Mouse (Mus musculus) neural tube, embryonic 13.5 days (tissue): Measurements from ENCODE around the gene Pabpn1l. TPM values are rescaled to one million over a fixed set of nuclear protein-coding genes. Genes with fewer than 3 reads are reported as not detected.

Source experiments
- ATAC-seq: fragments of 200-750 bp; cut with Nextera tagmentation; 2 replicates; pipeline ENCODE4 v1.8.0; 2017; ENCODE audit warnings: low read depth, mild to moderate bottlenecking, moderate TSS enrichment, moderate library complexity
- H3K27ac ChIP-seq: fragments of 300-500 bp; sonication (generic); replicated peaks from 2 replicates; pipeline ENCODE4 v1.5.1; 2015; ENCODE audit warnings: moderate library complexity, mild to moderate bottlenecking, inconsistent platforms
- H3K27me3 ChIP-seq: fragments of 300-500 bp; sonication (generic); 2 replicates; pipeline ENCODE4 v1.6.1; 2015; ENCODE audit warnings: mild to moderate bottlenecking, inconsistent platforms
- H3K36me3 ChIP-seq: fragments of 300-500 bp; sonication (generic); 2 replicates; pipeline ENCODE4 v1.6.1; 2015; ENCODE audit warnings: mild to moderate bottlenecking, inconsistent platforms
- H3K4me1 ChIP-seq: fragments of 300-500 bp; sonication (generic); replicated peaks from 2 replicates; pipeline ENCODE4 v1.6.1; 2015; ENCODE audit warnings: inconsistent platforms
- H3K4me2 ChIP-seq: fragments of 300-500 bp; sonication (generic); 2 replicates; pipeline ENCODE4 v1.6.1; 2015; ENCODE audit warnings: inconsistent platforms, mild to moderate bottlenecking, moderate library complexity
- H3K4me3 ChIP-seq: fragments of 300-500 bp; sonication (generic); 2 replicates; pipeline ENCODE4 v1.5.1; 2015; ENCODE audit warnings: mild to moderate bottlenecking, inconsistent platforms
- H3K9ac ChIP-seq: fragments of 300-500 bp; sonication (generic); 2 replicates; pipeline ENCODE4 v1.6.1; 2015; ENCODE audit warnings: moderate library complexity, mild to moderate bottlenecking, inconsistent platforms
- H3K9me3 ChIP-seq: fragments of 300-500 bp; sonication (generic); 2 replicates; pipeline ENCODE4 v1.6.1; 2016; ENCODE audit warnings: inconsistent platforms
- WGBS: fragments of 180-500 bp; shearing (Covaris S2); methylation state at CpG from one replicate; pipeline ENCODE4 v1.1.7; 2015; 5-methylcytosine and 5-hydroxymethylcytosine counted together
- polyA plus RNA-seq: library from polyadenylated mRNA; unstranded; fragments of >200 nt; fragmentation: Nextera tagmentation; extraction: Ambion mirVana; gene quantifications from 2 replicates; pipeline ENCODE4 v1.2.1, GENCODE M21; 2015

Pabpn1l gene
- polyA plus RNA-seq, result not detected in 2 replicates

DNA sequence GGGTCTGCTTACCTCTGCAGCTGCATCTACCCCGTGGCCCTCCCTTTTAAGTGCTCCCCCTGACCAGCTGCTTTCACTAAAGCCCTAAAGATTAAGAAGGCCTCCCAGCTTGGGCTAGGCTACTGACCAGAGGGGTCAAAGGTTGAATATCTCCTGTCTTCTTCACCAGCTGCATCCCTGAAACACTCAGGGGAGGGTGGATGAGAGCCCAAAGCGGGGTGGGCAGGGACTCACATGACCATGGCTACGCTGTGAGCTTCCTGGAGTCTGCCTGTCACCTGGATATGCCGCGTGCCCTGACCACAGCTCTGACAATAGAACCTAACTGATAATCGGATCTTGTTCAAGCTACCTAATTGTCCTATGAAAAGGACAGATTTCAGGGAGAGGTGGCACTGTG lies at the start of gene Pabpn1l:
TSS of gene Pabpn1l (minus strand) at position 13 of the 400 bp plus-strand sequence.
- no peak within 1 kb of the TSS for H3K27ac ChIP-seq
- no peaks in the 10 kb centered on the region for H3K9me3 ChIP-seq
- ATAC-seq, result no peak
- no peak within 1 kb of the TSS for H3K4me3 ChIP-seq
- 79% methylated on average over 6 of the region's 6 CpGs for WGBS
- no peak within 1 kb of the TSS for H3K9ac ChIP-seq
- no peak within 1 kb of the TSS for H3K4me2 ChIP-seq
- H3K4me1 ChIP-seq, result peaks cover 24% of the 10 kb centered on the region
- 0 out of 2 replicates have a peak, but pooled peaks cover under 1% of the 10 kb centered on the region for H3K36me3 ChIP-seq
- no peaks in the 10 kb centered on the region for H3K27me3 ChIP-seq

DNA sequence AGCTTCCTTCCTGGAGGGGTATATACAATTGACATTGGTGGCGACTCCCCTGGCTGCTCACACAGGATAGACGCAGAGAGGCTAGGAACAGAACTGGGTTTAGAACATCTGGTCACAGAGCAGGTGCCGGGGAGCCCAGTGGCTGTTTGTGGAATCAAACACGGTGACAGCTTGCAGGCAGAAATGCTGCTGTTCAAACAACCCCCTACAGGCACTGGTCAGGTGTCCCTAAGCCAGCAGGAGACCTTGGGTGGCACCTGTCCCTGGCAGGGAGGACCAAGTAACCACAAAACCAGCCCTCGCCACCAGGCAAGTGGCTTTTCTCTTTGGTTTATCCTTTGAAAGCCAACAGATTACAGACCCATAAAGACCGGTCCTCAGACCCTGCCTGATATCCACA lies 49.4 kb upstream of the Pabpn1l start:
- Histone ChIP-seq H3K27me3 (0 out of 2 replicates have a peak, but pooled peaks cover 7% of the 10 kb centered on the region), H3K9ac (no peak overlapping the region), H3K4me3 (no peak overlapping the region), H3K9me3 (no peaks in the 10 kb centered on the region), H3K4me1 (peaks cover 97% of the 10 kb centered on the region), H3K4me2 (peak overlapping the region; percentile 76), H3K36me3 (peaks cover 13% of the 10 kb centered on the region), H3K27ac (no peak overlapping the region)
- 67% methylated on average over 6 of the region's 6 CpGs for WGBS
- no peak for ATAC-seq

DNA sequence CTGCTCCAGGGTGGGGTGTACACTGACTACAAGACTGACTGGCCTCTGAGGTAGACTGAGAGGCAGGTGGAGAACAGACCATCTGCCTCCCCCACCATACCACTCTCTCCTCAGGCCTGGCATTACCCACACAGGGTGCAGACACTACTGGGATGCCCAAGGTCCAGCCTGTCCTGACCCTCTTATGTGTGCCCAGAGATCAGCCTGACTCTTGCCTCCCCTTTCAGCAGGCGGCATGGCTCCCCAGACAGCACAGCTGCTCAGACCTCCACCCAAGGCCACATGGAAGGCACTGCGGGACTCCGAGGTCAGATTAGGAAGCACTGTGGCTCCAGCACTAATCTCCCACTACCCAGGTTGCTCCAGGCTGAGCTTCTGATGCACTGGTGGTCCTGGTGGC lies 48.2 kb upstream of the Pabpn1l start:
- Histone ChIP-seq H3K9ac (peak overlapping the region; percentile 45), H3K4me3 (no peak overlapping the region), H3K9me3 (no peaks in the 10 kb centered on the region), H3K27ac (no peak overlapping the region), H3K4me1 (peaks cover 97% of the 10 kb centered on the region), H3K36me3 (peaks cover 13% of the 10 kb centered on the region), H3K4me2 (0 out of 2 replicates have a peak overlapping the region, but pooled peaks have one; percentile 18), H3K27me3 (0 out of 2 replicates have a peak, but pooled peaks cover 7% of the 10 kb centered on the region)
- 79% methylated on average over 3 of the region's 3 CpGs for WGBS
- no peak for ATAC-seq

DNA sequence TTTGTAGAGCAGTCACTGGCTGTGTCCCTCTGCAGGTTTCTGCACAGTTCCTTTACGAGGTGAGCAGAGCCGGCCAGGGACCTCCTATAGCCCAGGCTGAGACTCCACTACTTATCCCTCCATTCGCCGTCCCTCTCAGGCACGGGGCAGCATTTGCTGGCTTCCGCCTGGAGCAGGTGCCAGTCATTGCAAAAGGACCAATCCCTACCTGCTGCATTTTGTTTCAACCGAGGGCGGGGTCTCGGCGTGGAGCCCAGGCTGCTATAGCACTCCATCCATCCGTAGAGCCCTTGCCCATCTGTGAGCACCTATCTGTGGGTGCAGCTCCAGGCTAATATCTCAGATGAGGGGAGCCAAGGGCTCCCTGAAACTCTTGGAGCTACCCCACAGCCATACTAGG lies 47.5 kb upstream of the Pabpn1l start:
- 0 out of 2 replicates have a peak, but pooled peaks cover 7% of the 10 kb centered on the region for H3K27me3 ChIP-seq
- peak overlapping the region; percentile 6 for H3K4me2 ChIP-seq
- H3K9me3 ChIP-seq, result no peaks in the 10 kb centered on the region
- peaks cover 97% of the 10 kb centered on the region for H3K4me1 ChIP-seq
- no peak overlapping the region for H3K27ac ChIP-seq
- 17% methylated on average over 11 of the region's 11 CpGs for WGBS
- H3K36me3 ChIP-seq, result peaks cover 13% of the 10 kb centered on the region
- no peak for ATAC-seq
- peak overlapping the region; percentile 45; the same call in 1 of the 2 replicates for H3K9ac ChIP-seq
- H3K4me3 ChIP-seq, result no peak overlapping the region

DNA sequence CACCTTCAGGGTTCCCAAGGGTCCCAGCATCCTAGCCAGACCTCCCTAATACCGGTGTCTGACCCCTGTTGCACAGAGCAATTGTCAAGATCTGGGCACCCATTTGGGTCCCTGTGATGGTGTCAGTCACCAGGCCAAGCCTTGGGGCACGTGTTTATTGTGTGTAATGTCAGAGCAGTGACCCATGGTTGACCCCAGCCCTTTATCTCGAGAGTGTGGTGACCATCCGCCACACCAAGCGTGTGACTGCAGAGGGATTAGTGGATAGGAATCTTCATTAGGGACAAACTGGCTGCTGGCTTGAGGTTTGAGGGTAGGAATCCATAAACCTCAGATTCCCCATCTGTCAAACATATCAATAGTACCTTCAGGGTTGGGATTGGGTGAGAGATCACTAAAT lies 46.8 kb upstream of the Pabpn1l start:
- 16% methylated on average over 5 of the region's 5 CpGs for WGBS
- ATAC-seq, result no peak
- Histone ChIP-seq H3K27me3 (0 out of 2 replicates have a peak, but pooled peaks cover 7% of the 10 kb centered on the region), H3K4me2 (no peak overlapping the region), H3K36me3 (peaks cover 13% of the 10 kb centered on the region), H3K4me1 (peaks cover 97% of the 10 kb centered on the region), H3K4me3 (no peak overlapping the region), H3K9me3 (no peaks in the 10 kb centered on the region), H3K9ac (no peak overlapping the region), H3K27ac (no peak overlapping the region)

DNA sequence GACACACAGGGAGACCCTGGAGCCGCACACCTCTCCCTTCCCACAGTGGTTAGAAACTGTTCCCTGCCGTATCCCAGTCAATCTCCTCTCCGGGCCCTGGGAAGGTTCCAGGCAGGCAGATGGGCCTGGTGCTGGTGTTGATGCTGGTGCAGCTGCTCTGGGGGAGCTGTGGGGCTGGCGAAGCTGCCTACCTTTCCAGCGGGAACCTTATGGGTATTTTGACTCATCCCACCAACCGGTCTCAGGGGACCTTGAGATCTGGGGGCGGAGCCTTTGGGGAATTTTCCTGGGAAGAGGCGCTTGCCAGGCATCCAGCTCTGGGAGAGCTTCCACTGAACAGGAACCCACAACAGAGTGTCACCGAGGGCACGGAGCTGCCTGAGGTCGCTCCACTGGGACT lies 45.3 kb upstream of the Pabpn1l start:
- 0 out of 2 replicates have a peak, but pooled peaks cover 4% of the 10 kb centered on the region for H3K27me3 ChIP-seq
- no peak overlapping the region for H3K4me3 ChIP-seq
- 68% methylated on average over 11 of the region's 11 CpGs for WGBS
- 0 out of 2 replicates have a peak overlapping the region, but pooled peaks have one; percentile 6 for H3K27ac ChIP-seq
- H3K36me3 ChIP-seq, result peaks cover 4% of the 10 kb centered on the region; the same call in 1 of the 2 replicates
- H3K9ac ChIP-seq, result no peak overlapping the region
- H3K9me3 ChIP-seq, result no peaks in the 10 kb centered on the region
- H3K4me2 ChIP-seq, result no peak overlapping the region
- no peak for ATAC-seq
- peaks cover 97% of the 10 kb centered on the region for H3K4me1 ChIP-seq

DNA sequence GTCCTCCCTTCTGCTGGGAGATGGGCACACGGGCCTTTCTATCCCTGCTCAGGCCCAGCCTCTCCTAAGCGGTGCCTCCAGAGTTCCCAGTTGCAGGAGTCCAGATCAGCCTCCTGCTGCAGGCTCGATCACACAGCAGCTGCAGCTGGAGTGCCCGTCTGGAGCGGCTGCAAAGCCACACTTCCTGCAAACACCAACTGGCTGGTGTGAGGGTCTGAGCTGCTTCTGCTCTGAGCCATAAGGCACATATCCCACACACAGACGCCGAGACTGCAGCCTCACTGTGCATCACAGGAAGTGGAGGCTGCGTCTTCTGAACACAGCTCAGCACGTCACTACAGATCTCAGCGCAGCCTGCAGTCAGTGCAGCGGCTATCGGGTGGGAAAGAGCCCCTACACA lies 44.3 kb upstream of the Pabpn1l start:
- ATAC-seq, result no peak
- WGBS, result 60% methylated on average over 12 of the region's 12 CpGs
- Histone ChIP-seq H3K27ac (peak overlapping the region; percentile 79), H3K4me1 (peaks cover 96% of the 10 kb centered on the region), H3K9me3 (no peaks in the 10 kb centered on the region), H3K27me3 (no peaks in the 10 kb centered on the region), H3K4me2 (peak overlapping the region; percentile 37), H3K9ac (peak overlapping the region; percentile 44), H3K4me3 (no peak overlapping the region), H3K36me3 (peaks cover 2% of the 10 kb centered on the region; the same call in 1 of the 2 replicates)

DNA sequence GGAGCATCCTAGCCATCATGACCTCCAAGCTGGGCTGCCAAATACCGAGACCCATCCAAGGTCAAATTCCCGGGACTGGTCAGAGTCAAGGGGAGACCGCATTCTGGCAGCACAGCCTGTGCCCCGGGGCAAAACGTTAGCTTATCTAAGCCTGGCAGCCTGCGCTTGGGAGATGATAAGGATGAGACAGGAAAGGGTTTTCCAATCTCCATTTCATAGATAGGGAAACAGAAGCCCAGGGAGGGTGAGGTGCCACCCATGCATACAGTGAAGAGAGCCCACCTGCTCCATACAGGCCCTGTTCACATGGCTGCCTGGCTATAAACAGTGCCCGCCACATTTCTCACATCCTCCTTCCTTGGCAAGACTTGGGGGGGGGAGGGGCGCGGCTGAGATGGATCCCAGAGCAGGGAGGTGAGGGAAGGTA lies 43.8 kb upstream of the Pabpn1l start:
- Histone ChIP-seq H3K4me1 (peaks cover 96% of the 10 kb centered on the region), H3K27ac (peak overlapping the region; percentile 79), H3K9ac (peak overlapping the region; percentile 44), H3K4me2 (peak overlapping the region; percentile 37), H3K36me3 (peaks cover 2% of the 10 kb centered on the region; the same call in 1 of the 2 replicates), H3K27me3 (no peaks in the 10 kb centered on the region), H3K9me3 (no peaks in the 10 kb centered on the region), H3K4me3 (no peak overlapping the region)
- 51% methylated on average over 9 of the region's 9 CpGs for WGBS
- no peak for ATAC-seq

DNA sequence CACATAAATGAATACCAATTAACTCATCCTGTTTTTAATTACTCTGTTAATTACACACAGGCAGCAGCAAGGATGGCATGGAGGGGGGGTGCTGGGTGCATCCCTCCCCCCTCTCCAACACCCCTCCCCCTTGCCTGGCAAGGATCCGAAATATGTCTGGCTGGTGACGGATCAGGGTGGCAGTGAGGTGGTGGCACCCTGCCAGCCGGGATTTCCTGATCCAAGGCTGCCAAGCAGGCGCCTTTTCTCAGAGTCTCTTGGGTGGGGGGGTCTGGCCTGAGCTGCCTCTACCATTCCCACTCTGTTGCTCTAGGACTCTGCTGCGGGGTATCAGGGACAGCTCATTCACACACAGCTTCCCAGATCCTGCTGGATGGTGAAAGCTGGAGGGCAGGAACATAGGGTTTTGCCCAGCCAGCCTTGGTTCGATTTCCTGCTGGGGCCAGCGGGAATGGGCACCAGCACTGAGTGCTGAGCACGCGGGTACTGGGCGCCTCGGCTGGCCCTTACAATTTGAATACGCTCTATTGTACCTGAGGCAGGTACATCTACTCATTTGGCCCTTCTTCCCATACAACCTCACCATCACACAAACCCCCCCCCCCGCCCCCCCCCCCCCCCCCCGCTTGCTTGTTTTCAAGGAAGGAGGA lies 43.3 kb upstream of the Pabpn1l start:
- Histone ChIP-seq H3K4me1 (peaks cover 96% of the 10 kb centered on the region), H3K36me3 (no peaks in the 10 kb centered on the region; the same call in 1 of the 2 replicates), H3K9me3 (no peaks in the 10 kb centered on the region), H3K4me2 (peak overlapping the region; percentile 37), H3K9ac (peak overlapping the region; percentile 47), H3K27me3 (no peaks in the 10 kb centered on the region), H3K4me3 (0 out of 2 replicates have a peak overlapping the region, but pooled peaks have one; percentile 10), H3K27ac (peak overlapping the region; percentile 79)
- ATAC-seq, result peak; percentile 60
- WGBS, result 53% methylated on average over 14 of the region's 14 CpGs

DNA sequence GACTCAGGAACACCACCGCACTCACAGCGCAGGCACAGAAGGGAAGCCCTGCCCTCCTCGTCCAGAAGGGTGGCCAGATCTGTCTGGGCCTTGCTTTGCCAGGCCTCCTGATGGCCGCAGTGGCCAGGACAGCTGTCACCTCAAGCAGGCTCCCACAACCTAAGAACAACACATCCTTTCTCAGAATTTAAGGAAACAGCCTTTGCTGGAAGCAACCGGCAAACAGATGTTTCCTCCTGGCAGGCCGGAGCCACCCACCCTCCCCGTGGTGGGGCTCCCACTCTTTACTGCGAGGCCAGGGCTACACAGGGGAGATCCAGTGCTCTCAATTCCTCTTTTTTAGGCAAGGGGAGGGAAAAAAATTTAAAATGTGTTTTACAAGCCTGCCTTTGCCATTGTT lies 42.7 kb upstream of the Pabpn1l start:
- H3K9me3 ChIP-seq, result no peaks in the 10 kb centered on the region
- peak; percentile 66 for ATAC-seq
- H3K4me3 ChIP-seq, result no peak overlapping the region
- H3K4me2 ChIP-seq, result peak overlapping the region; percentile 37
- H3K4me1 ChIP-seq, result peaks cover 95% of the 10 kb centered on the region
- no peaks in the 10 kb centered on the region; the same call in 1 of the 2 replicates for H3K36me3 ChIP-seq
- 37% methylated on average over 8 of the region's 8 CpGs for WGBS
- peak overlapping the region; percentile 38; the same call in 1 of the 2 replicates for H3K9ac ChIP-seq
- peak overlapping the region; percentile 79 for H3K27ac ChIP-seq
- H3K27me3 ChIP-seq, result no peaks in the 10 kb centered on the region

DNA sequence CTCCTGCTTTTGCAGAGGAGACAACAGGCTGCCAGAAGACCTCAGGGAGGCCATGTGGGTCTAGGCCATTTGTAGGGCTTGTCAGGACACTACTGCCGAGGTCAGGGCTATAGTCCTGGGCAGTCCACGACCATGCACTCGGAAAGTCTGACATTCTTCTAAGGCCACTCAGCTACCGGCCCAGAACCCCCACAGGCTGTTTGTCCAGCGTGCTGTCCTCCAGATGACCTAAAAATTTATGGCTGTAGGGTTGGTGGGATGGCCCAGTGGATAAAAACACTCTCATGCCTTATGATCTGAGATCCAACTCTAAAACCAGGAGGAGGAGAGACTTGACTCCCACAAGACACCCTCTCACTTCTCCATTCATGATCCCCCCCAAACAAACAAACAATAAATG lies 41.1 kb upstream of the Pabpn1l start:
- Histone ChIP-seq H3K36me3 (no peaks in the 10 kb centered on the region; the same call in 1 of the 2 replicates), H3K4me1 (peaks cover 97% of the 10 kb centered on the region), H3K27me3 (no peaks in the 10 kb centered on the region), H3K27ac (no peak overlapping the region), H3K4me2 (no peak overlapping the region), H3K4me3 (no peak overlapping the region), H3K9me3 (no peaks in the 10 kb centered on the region), H3K9ac (no peak overlapping the region)
- WGBS, result 47% methylated on average over 5 of the region's 5 CpGs
- ATAC-seq, result no peak

DNA sequence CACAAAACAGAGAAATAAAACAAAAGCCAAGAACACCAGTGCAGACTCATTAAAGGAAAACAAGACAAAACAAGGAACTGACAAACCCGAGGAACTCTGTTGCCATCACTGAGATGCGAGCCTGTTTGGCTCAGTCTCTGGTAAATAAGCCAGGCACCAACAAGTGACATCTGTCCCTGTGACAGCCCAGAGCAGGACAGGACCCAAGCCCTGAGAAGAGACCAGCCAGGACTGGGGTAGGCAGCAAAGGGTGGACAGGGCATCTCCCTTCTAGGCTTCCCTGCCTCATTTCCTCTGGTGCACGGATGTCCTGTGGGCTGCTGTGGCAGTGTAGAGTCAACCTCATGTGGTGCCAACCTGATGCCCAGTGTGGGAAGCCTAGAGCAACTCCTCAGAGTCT lies 40.6 kb upstream of the Pabpn1l start:
- no peak for ATAC-seq
- Histone ChIP-seq H3K9me3 (no peaks in the 10 kb centered on the region), H3K36me3 (no peaks in the 10 kb centered on the region; the same call in 1 of the 2 replicates), H3K4me1 (peaks cover 98% of the 10 kb centered on the region), H3K4me2 (no peak overlapping the region), H3K9ac (no peak overlapping the region), H3K4me3 (no peak overlapping the region), H3K27ac (no peak overlapping the region), H3K27me3 (no peaks in the 10 kb centered on the region)
- 82% methylated on average over 3 of the region's 3 CpGs for WGBS
